Mouse (Mus musculus): ENCODE results near the gene Katnal1. TPM values are rescaled to one million over a fixed set of nuclear protein-coding genes. Genes with fewer than 3 reads are reported as not detected.

Gene Katnal1
- polyA plus RNA-seq, 1 experiment from 2014 or later = 42.8 TPM

DNA sequence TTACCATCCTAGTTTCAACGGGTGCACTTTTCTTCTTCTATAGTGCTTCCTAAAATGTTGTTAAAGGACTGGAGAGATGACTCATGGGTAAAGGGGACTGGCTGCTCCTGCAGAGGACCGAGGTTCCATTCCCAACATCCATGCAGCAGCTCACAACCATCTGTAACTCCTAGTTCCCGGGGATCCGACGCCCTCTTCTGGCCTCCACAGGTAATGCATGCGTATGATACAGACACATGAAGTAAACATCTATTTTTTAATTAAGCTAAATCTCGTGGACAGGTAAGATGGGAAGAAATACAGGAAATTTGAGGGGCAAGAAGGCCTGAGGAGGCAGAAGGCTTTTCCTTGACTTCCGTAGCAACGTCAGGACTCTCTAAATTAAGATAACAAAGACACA lies 29.2 kb upstream of the Katnal1 start:
- no peak for ATAC-seq (ENCODE audit: low FRiP score, low TSS enrichment)
- no peak for DNase-seq
- Histone ChIP-seq H3K36me3 (ENCODE audit: control insufficient read depth, insufficient read depth, low read length) (no peaks in the 10 kb centered on the region), H3K27me3 (ENCODE audit: control insufficient read depth, insufficient read depth, low read length) (no peaks in the 10 kb centered on the region), H3K9ac (replicated peaks; ENCODE audit: low read length) (no peak overlapping the region), H3K4me3 (replicated peaks; ENCODE audit: low read depth, low read length) (no peak overlapping the region), H3K9me3 (ENCODE audit: control insufficient read depth, low read length) (no peaks in the 10 kb centered on the region), H3K4me1 (ENCODE audit: control insufficient read depth, insufficient read depth, low read length) (peaks cover 13% of the 10 kb centered on the region), H3K4me2 (ENCODE audit: low read length) (no peak overlapping the region), H3K27ac (replicated peaks; ENCODE audit: low read depth, low read length) (no peak overlapping the region)
- 43% methylated on average over 9 of the region's 9 CpGs for WGBS

DNA sequence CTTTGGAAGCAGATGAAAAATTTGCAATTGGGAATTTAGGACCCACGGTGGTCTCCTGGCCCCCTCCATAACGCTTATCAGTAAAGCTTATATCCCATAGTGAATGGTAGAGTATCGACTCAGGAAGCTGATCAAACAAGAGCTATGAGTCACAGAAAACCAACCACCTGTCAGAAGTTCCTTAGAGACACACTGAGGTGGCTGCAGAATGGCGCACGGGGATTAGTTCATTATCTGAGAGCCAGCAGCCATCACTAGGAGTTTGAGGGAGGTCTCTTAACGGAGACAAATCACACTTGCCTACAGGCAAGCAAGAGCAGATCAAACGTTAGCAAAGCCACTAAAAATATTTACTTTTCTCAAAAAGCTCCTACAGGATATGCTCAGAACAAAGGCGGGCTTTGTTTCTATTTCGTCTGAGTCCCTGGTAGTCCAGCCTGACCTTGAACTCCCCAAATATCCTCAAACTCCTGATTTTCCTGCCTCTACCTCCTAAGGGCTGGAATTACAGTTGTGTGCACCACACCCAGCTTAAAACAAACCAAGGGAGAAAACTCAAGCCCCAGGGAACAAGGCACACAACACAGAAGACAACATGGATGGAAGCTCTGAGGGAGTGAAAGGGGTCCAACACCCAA lies 27.9 kb upstream of the Katnal1 start:
- Histone ChIP-seq H3K36me3 (ENCODE audit: control insufficient read depth, insufficient read depth, low read length) (no peaks in the 10 kb centered on the region), H3K27me3 (ENCODE audit: control insufficient read depth, insufficient read depth, low read length) (no peaks in the 10 kb centered on the region), H3K4me2 (ENCODE audit: low read length) (no peak overlapping the region), H3K4me3 (replicated peaks; ENCODE audit: low read depth, low read length) (no peak overlapping the region), H3K9ac (replicated peaks; ENCODE audit: low read length) (no peak overlapping the region), H3K27ac (replicated peaks; ENCODE audit: low read depth, low read length) (no peak overlapping the region), H3K9me3 (ENCODE audit: control insufficient read depth, low read length) (no peaks in the 10 kb centered on the region), H3K4me1 (ENCODE audit: control insufficient read depth, insufficient read depth, low read length) (peaks cover 13% of the 10 kb centered on the region)
- WGBS = 67% methylated on average over 9 of the region's 9 CpGs
- no peak for DNase-seq
- no peak for ATAC-seq (ENCODE audit: low FRiP score, low TSS enrichment)

DNA sequence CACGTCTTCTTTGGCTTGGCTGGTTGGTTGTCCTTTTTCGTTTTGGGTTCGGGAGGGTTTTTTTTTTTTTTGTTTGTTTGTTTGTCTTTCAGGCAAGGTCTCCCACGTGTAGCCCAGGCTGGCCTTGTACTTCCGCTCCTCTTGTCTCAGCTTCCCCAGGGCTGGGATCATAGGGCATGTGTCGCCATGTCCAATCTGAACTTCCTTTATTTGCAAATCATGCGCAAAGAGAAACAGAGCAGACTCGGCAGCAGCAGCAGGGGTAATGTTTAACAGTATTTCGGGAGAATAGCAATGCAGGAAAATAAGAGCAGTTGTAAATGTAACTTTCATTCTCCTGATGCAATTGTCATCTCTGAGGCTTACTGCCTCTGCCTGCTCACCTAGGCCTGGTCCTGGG lies 27.0 kb upstream of the Katnal1 start:
- DNase-seq (no peak), ATAC-seq (ENCODE audit: low FRiP score, low TSS enrichment) (no peak)
- H3K27ac ChIP-seq (replicated peaks; ENCODE audit: low read depth, low read length) = no peak overlapping the region
- H3K9ac ChIP-seq (replicated peaks; ENCODE audit: low read length) = no peak overlapping the region
- 86% methylated on average over 9 of the region's 9 CpGs for WGBS
- H3K27me3 ChIP-seq (ENCODE audit: control insufficient read depth, insufficient read depth, low read length) = no peaks in the 10 kb centered on the region
- H3K4me3 ChIP-seq (replicated peaks; ENCODE audit: low read depth, low read length) = no peak overlapping the region
- no peaks in the 10 kb centered on the region for H3K9me3 ChIP-seq (ENCODE audit: control insufficient read depth, low read length)
- no peaks in the 10 kb centered on the region for H3K36me3 ChIP-seq (ENCODE audit: control insufficient read depth, insufficient read depth, low read length)
- H3K4me2 ChIP-seq (ENCODE audit: low read length) = no peak overlapping the region
- peaks cover 13% of the 10 kb centered on the region for H3K4me1 ChIP-seq (ENCODE audit: control insufficient read depth, insufficient read depth, low read length)

DNA sequence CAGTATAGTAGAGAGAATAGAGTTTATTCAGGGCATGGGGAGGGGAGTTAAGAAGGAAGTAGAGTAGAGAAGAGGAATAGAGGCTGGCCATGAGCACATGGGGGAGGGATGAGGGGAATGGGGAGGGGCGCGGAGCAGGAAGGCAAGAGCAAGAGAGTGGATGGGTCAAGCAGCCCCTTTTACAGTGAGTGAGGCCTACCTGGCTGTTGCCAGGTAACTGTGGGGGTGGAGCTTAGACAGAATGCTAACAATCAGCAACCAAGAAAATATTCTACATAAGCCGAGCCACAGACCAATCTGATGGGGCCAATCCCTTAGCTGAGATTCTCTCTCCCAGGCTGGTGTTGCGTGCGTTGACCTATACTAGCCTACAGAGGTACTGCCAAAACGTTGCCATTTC lies 26.5 kb upstream of the Katnal1 start:
- Histone ChIP-seq H3K4me2 (ENCODE audit: low read length) (no peak overlapping the region), H3K27ac (replicated peaks; ENCODE audit: low read depth, low read length) (no peak overlapping the region), H3K27me3 (ENCODE audit: control insufficient read depth, insufficient read depth, low read length) (no peaks in the 10 kb centered on the region), H3K9me3 (ENCODE audit: control insufficient read depth, low read length) (no peaks in the 10 kb centered on the region), H3K4me1 (ENCODE audit: control insufficient read depth, insufficient read depth, low read length) (peaks cover 13% of the 10 kb centered on the region), H3K9ac (replicated peaks; ENCODE audit: low read length) (no peak overlapping the region), H3K4me3 (replicated peaks; ENCODE audit: low read depth, low read length) (no peak overlapping the region), H3K36me3 (ENCODE audit: control insufficient read depth, insufficient read depth, low read length) (no peaks in the 10 kb centered on the region)
- WGBS = 88% methylated on average over 6 of the region's 6 CpGs
- DNase-seq (no peak), ATAC-seq (ENCODE audit: low FRiP score, low TSS enrichment) (no peak)

DNA sequence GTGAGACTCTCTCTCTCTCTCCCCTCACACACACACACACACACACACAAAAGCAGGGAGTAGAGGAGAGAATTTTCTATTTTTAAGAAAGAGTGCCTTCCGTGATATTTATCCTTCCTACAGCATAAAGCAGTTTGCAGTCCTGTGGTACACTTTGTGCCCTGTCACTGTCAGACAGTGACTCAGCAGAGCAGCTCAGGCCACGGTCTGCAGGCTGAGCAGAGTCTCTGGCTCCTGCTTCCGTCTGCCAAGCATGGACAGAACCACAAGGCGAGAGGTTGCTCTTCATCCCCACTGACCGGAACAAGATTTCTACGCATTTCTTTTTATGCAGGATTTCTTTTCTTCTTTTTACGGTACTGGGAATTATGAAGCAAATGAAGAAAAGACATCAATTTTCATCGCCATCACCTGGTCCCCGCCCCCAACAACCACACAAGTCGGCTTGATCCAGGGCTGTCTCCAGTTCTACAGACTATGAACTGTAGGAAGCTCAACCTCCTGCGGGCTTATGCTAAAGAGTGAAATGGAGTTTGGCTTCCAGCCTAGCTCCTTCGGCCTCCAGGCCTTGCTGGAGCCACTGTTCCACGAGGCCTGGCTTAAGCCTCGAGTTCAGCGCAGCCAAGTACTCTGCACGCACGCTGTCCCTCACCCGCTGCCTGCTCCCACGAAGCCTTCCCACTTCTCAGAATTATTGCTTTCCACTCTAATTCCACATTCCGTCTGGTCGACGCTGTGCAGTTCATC lies 25.4 kb upstream of the Katnal1 start:
- no peak for DNase-seq
- no peaks in the 10 kb centered on the region for H3K27me3 ChIP-seq (ENCODE audit: control insufficient read depth, insufficient read depth, low read length)
- peaks cover 7% of the 10 kb centered on the region; the same call in 1 of the 2 replicates for H3K4me1 ChIP-seq (ENCODE audit: control insufficient read depth, insufficient read depth, low read length)
- no peak overlapping the region for H3K4me2 ChIP-seq (ENCODE audit: low read length)
- H3K36me3 ChIP-seq (ENCODE audit: control insufficient read depth, insufficient read depth, low read length) = no peaks in the 10 kb centered on the region
- H3K9ac ChIP-seq (replicated peaks; ENCODE audit: low read length) = no peak overlapping the region
- no peak for ATAC-seq (ENCODE audit: low FRiP score, low TSS enrichment)
- WGBS = 73% methylated on average over 22 of the region's 22 CpGs
- no peaks in the 10 kb centered on the region for H3K9me3 ChIP-seq (ENCODE audit: control insufficient read depth, low read length)
- no peak overlapping the region for H3K4me3 ChIP-seq (replicated peaks; ENCODE audit: low read depth, low read length)
- H3K27ac ChIP-seq (replicated peaks; ENCODE audit: low read depth, low read length) = no peak overlapping the region

DNA sequence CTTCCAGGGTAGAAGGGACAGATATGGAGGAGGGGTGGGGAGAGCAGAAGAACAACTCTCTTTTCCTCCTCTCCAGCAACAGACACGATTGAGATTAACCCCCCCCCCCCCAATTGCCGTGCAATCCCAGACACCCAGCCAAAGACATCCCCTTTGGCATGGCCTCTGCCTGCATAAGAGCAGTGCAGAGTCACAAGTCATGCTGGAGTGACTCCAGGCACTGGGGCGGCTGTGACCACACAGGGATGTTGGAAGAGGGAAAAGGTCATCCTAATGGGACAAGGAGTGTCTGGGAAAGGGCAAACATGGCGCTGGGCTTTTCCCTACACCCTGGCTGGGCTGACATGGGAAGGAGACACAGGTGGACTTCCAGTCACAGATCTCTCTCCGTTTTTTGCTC lies 24.0 kb upstream of the Katnal1 start:
- no peak overlapping the region for H3K4me2 ChIP-seq (ENCODE audit: low read length)
- no peaks in the 10 kb centered on the region for H3K36me3 ChIP-seq (ENCODE audit: control insufficient read depth, insufficient read depth, low read length)
- no peaks in the 10 kb centered on the region for H3K4me1 ChIP-seq (ENCODE audit: control insufficient read depth, insufficient read depth, low read length)
- H3K9me3 ChIP-seq (ENCODE audit: control insufficient read depth, low read length) = no peaks in the 10 kb centered on the region
- H3K27ac ChIP-seq (replicated peaks; ENCODE audit: low read depth, low read length) = no peak overlapping the region
- no peak overlapping the region for H3K9ac ChIP-seq (replicated peaks; ENCODE audit: low read length)
- no peaks in the 10 kb centered on the region for H3K27me3 ChIP-seq (ENCODE audit: control insufficient read depth, insufficient read depth, low read length)
- H3K4me3 ChIP-seq (replicated peaks; ENCODE audit: low read depth, low read length) = no peak overlapping the region
- ATAC-seq (ENCODE audit: low FRiP score, low TSS enrichment) (no peak), DNase-seq (no peak)
- 84% methylated on average over 4 of the region's 5 CpGs for WGBS

DNA sequence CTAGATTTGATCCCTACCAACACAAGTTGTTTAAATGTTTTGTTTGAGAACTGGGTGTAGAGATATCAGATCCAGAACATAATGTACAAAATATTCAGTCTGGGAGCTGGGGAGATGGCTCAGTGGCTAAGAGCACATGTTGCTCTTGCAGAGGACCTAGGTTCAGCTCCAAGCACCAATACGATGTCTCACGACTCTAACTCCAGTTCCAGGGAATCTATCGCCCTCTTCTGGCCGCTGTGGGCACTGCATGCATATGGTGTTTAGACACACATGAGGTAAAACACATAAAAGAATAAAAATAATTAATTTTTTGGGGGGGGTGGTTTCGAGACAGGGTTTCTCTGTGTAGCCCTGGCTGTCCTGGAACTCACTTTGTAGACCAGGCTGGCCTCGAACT lies 23.3 kb upstream of the Katnal1 start:
- Histone ChIP-seq H3K4me3 (replicated peaks; ENCODE audit: low read depth, low read length) (no peak overlapping the region), H3K27me3 (ENCODE audit: control insufficient read depth, insufficient read depth, low read length) (no peaks in the 10 kb centered on the region), H3K9me3 (ENCODE audit: control insufficient read depth, low read length) (no peaks in the 10 kb centered on the region), H3K36me3 (ENCODE audit: control insufficient read depth, insufficient read depth, low read length) (no peaks in the 10 kb centered on the region), H3K27ac (replicated peaks; ENCODE audit: low read depth, low read length) (no peak overlapping the region), H3K9ac (replicated peaks; ENCODE audit: low read length) (no peak overlapping the region), H3K4me2 (ENCODE audit: low read length) (no peak overlapping the region), H3K4me1 (ENCODE audit: control insufficient read depth, insufficient read depth, low read length) (no peaks in the 10 kb centered on the region)
- peak; percentile 38 for DNase-seq
- no peak for ATAC-seq (ENCODE audit: low FRiP score, low TSS enrichment)
- 54% methylated on average over 6 of the region's 6 CpGs for WGBS

DNA sequence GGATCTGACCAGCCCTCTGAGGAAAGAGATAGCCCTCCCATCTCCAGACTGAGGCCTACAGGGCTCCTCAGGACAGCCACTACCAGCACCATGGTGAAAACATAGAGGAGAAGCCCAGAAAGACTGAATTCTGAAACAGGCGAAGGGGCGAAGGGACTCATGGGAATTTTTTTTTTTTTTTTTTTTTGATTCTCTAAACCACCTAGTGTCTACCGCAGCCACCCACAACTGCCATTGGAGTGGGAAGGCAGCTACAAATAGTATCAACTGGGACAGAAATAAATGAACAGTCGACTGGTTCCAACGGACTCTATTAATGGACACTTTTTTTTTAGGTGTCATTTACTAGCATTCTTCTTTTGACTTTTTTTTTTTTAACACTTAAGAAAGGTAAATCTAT lies 22.2 kb upstream of the Katnal1 start:
- Histone ChIP-seq H3K9me3 (ENCODE audit: control insufficient read depth, low read length) (no peaks in the 10 kb centered on the region), H3K27me3 (ENCODE audit: control insufficient read depth, insufficient read depth, low read length) (no peaks in the 10 kb centered on the region), H3K4me3 (replicated peaks; ENCODE audit: low read depth, low read length) (no peak overlapping the region), H3K36me3 (ENCODE audit: control insufficient read depth, insufficient read depth, low read length) (no peaks in the 10 kb centered on the region), H3K4me2 (ENCODE audit: low read length) (no peak overlapping the region), H3K4me1 (ENCODE audit: control insufficient read depth, insufficient read depth, low read length) (no peaks in the 10 kb centered on the region), H3K9ac (replicated peaks; ENCODE audit: low read length) (no peak overlapping the region), H3K27ac (replicated peaks; ENCODE audit: low read depth, low read length) (no peak overlapping the region)
- no peak for DNase-seq
- no peak for ATAC-seq (ENCODE audit: low FRiP score, low TSS enrichment)
- WGBS = 96% methylated on average over 5 of the region's 5 CpGs

DNA sequence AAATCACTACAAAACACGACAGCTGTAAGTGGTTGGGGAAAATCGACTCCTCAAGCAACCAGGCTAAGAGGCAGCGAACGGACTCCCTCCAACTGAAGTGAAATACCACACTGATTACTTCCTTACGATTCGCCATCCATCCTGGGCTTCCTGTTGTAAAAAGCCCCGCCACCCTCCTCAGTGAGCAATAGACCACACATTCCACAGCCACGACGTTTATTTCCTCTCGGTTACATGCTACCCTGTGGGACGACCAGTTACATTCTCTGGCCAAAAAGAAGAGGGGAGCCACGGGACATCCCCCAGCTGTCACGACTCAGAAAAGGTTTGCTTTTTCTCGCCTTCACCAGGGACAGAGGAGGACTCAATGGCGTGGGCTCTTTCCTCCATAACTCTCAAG lies 20.9 kb upstream of the Katnal1 start:
- H3K27me3 ChIP-seq (ENCODE audit: control insufficient read depth, insufficient read depth, low read length) = no peaks in the 10 kb centered on the region

More for the DNA sequence above, 20.9 kb upstream of the Katnal1 start:
- no peak overlapping the region for H3K4me3 ChIP-seq (replicated peaks; ENCODE audit: low read depth, low read length)
- no peak overlapping the region for H3K9ac ChIP-seq (replicated peaks; ENCODE audit: low read length)
- WGBS = 75% methylated on average over 15 of the region's 15 CpGs
- H3K4me2 ChIP-seq (ENCODE audit: low read length) = no peak overlapping the region
- no peak overlapping the region for H3K27ac ChIP-seq (replicated peaks; ENCODE audit: low read depth, low read length)
- no peaks in the 10 kb centered on the region for H3K4me1 ChIP-seq (ENCODE audit: control insufficient read depth, insufficient read depth, low read length)
- no peak for ATAC-seq (ENCODE audit: low FRiP score, low TSS enrichment)
- no peaks in the 10 kb centered on the region for H3K9me3 ChIP-seq (ENCODE audit: control insufficient read depth, low read length)
- no peaks in the 10 kb centered on the region for H3K36me3 ChIP-seq (ENCODE audit: control insufficient read depth, insufficient read depth, low read length)
- DNase-seq = no peak
